Mouse (Mus musculus) neural tube, embryonic 10.5 days (tissue): Measurements from ENCODE around the gene Tbcel.

Source experiments
- DNase-seq: peaks from one replicate; pipeline ENCODE4 v3.0.0-alpha.2; 2017; ENCODE audit warnings: low spot score; ENCODE audit errors: extremely low spot score

The Tbcel gene

GRCm38 (mm10) chr9:42507709-42508108 lies at the start of gene Tbcel:
TSS of gene Tbcel (minus strand) at chr9:42507809.
- no peak for DNase-seq

GRCm38 (mm10) chr9:42555186-42555585 lies 47.6 kb upstream of the Tbcel start:
- DNase-seq: no peak

- peak; percentile 93 for DNase-seq
Measured at GRCm38 (mm10) chr9:42550116-42550515, 42.5 kb upstream of the Tbcel start.

- no peak for DNase-seq
Measured at GRCm38 (mm10) chr9:42548981-42549380, 41.4 kb upstream of the Tbcel start.

GRCm38 (mm10) chr9:42544521-42544920 lies 36.9 kb upstream of the Tbcel start:
- no peak for DNase-seq

- no peak for DNase-seq
Measured at GRCm38 (mm10) chr9:42533491-42533890, 25.9 kb upstream of the Tbcel start.

- no peak for DNase-seq
Measured at GRCm38 (mm10) chr9:42533041-42533440, 25.4 kb upstream of the Tbcel start.

GRCm38 (mm10) chr9:42531951-42532350 lies 24.3 kb upstream of the Tbcel start:
- DNase-seq: no peak

GRCm38 (mm10) chr9:42530221-42531152 lies 22.9 kb upstream of the Tbcel start:
- peak; percentile 62 for DNase-seq

GRCm38 (mm10) chr9:42520587-42521084 lies 13.0 kb upstream of the Tbcel start:
- DNase-seq: peak; percentile 64

- DNase-seq: no peak
Measured at GRCm38 (mm10) chr9:42518163-42518562, 10.6 kb upstream of the Tbcel start.

- DNase-seq: no peak
Measured at GRCm38 (mm10) chr9:42513159-42513558, 5.5 kb upstream of the Tbcel start.

- no peak for DNase-seq
Measured at GRCm38 (mm10) chr9:42512312-42512711, 4.7 kb upstream of the Tbcel start.

GRCm38 (mm10) chr9:42508235-42508634 lies 626 bp upstream of the Tbcel start:
- DNase-seq: no peak

GRCm38 (mm10) chr9:42507022-42507421 lies 587 bp downstream of the Tbcel start:
- no peak for DNase-seq

- no peak for DNase-seq
Measured at GRCm38 (mm10) chr9:42504971-42505510, 2.6 kb downstream of the Tbcel start.

GRCm38 (mm10) chr9:42504559-42504958 lies 3.0 kb downstream of the Tbcel start:
- no peak for DNase-seq

- no peak for DNase-seq
Measured at GRCm38 (mm10) chr9:42503709-42504108, 3.9 kb downstream of the Tbcel start.

- DNase-seq: no peak
Measured at GRCm38 (mm10) chr9:42496296-42496695, 11.3 kb downstream of the Tbcel start.

GRCm38 (mm10) chr9:42491780-42492179 lies 15.8 kb downstream of the Tbcel start:
- DNase-seq: no peak

GRCm38 (mm10) chr9:42490589-42491382 lies 16.8 kb downstream of the Tbcel start:
- no peak for DNase-seq

GRCm38 (mm10) chr9:42488071-42488470 lies 19.5 kb downstream of the Tbcel start:
- DNase-seq: no peak
